Mouse (Mus musculus) heart, embryonic 15.5 days (tissue): ENCODE measurements around the gene Prm3. TPM values are rescaled to one million over a fixed set of nuclear protein-coding genes. Genes with fewer than 3 reads are reported as not detected.
A peak's percentile ranks its signal among the peaks of the same experiment; 100 is the strongest.

Experiments used
- ATAC-seq: fragments of 200-750 bp; cut with Nextera tagmentation; replicated peaks from 2 replicates; pipeline ENCODE4 v1.8.0; 2017; ENCODE audit warnings: low read depth, moderate TSS enrichment; ENCODE audit not compliant: insufficient number of reproducible peaks, insufficient read depth, low FRiP score
- H3K27ac ChIP-seq: fragments of 300-500 bp; sonication (generic); 2 replicates; pipeline ENCODE4 v1.5.1; 2015; ENCODE audit warnings: mild to moderate bottlenecking, inconsistent platforms
- H3K27me3 ChIP-seq: fragments of 300-500 bp; sonication (generic); 2 replicates; pipeline ENCODE4 v1.6.1; 2015; ENCODE audit warnings: inconsistent platforms
- H3K36me3 ChIP-seq: fragments of 300-500 bp; sonication (generic); 2 replicates; pipeline ENCODE4 v1.6.1; 2015; ENCODE audit warnings: mild to moderate bottlenecking, inconsistent platforms
- H3K4me1 ChIP-seq: fragments of 300-500 bp; sonication (generic); replicated peaks from 2 replicates; pipeline ENCODE4 v1.6.1; 2015; ENCODE audit warnings: inconsistent platforms
- H3K4me2 ChIP-seq: fragments of 300-500 bp; sonication (generic); 2 replicates; pipeline ENCODE4 v1.6.1; 2015; ENCODE audit warnings: inconsistent platforms, mild to moderate bottlenecking, moderate library complexity
- H3K4me3 ChIP-seq: fragments of 300-500 bp; sonication (generic); 2 replicates; pipeline ENCODE4 v1.5.1; 2015; ENCODE audit warnings: mild to moderate bottlenecking, inconsistent platforms
- H3K9ac ChIP-seq: fragments of 300-500 bp; sonication (generic); 2 replicates; pipeline ENCODE4 v1.6.1; 2015; ENCODE audit warnings: mild to moderate bottlenecking, inconsistent platforms
- H3K9me3 ChIP-seq: fragments of 300-500 bp; sonication (generic); replicated peaks from 2 replicates; pipeline ENCODE4 v1.6.1; 2016; ENCODE audit warnings: inconsistent platforms
- WGBS: fragments of 180-500 bp; shearing (Covaris S2); methylation state at CpG from one replicate; pipeline ENCODE4 v1.1.7; 2015; ENCODE audit warnings: mixed read lengths; 5-methylcytosine and 5-hydroxymethylcytosine counted together
- polyA plus RNA-seq: library from polyadenylated mRNA; unstranded; fragments of >200 nt; fragmentation: Nextera tagmentation; extraction: Ambion mirVana; gene quantifications from 2 replicates; pipeline ENCODE4 v1.2.1, GENCODE M21; 2015

The Prm3 gene
- polyA plus RNA-seq, 1 experiment from 2014 or later: not detected

GRCm38 (mm10) chr16:10770531-10771325 lies 20.0 kb downstream of the Prm3 start:
- 0 out of 2 replicates have a peak, but pooled peaks have one; percentile 15 for ATAC-seq
- Histone ChIP-seq H3K36me3 (no peaks in the 10 kb centered on the region), H3K9me3 (no peaks in the 10 kb centered on the region), H3K27me3 (0 out of 2 replicates have a peak, but pooled peaks cover 4% of the 10 kb centered on the region), H3K4me3 (no peak overlapping the region), H3K4me2 (no peak overlapping the region), H3K9ac (no peak overlapping the region), H3K27ac (0 out of 2 replicates have a peak overlapping the region, but pooled peaks have one; percentile 20), H3K4me1 (peaks cover 28% of the 10 kb centered on the region)
- 34% methylated on average over 4 of the region's 4 CpGs for WGBS

DNA sequence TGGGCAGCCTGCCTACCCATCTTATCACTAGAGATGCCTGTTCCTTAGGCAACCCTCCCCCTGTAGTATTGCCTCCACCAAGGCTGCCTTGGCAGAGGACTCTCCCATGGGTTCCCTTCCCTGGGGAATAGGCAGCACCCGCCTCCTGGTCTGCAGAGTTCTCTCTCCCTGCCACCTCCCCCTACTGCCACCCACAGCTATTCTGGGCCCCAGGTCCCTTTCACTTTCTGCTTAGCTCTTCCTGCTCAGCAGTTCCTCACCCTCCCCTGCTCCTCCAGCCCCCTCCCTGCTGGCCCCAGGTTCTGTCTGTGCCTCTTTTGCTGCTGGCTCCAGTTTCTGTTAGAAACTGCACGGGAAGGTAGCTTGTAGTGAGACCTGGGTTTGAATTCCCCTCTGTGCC lies 21.1 kb downstream of the Prm3 start:
- peaks cover 26% of the 10 kb centered on the region for H3K4me1 ChIP-seq
- 0 out of 2 replicates have a peak overlapping the region, but pooled peaks have one; percentile 5 for H3K4me2 ChIP-seq
- no peaks in the 10 kb centered on the region for H3K36me3 ChIP-seq
- H3K27ac ChIP-seq: 0 out of 2 replicates have a peak overlapping the region, but pooled peaks have one; percentile 2
- H3K9ac ChIP-seq: peak overlapping the region; percentile 25; the same call in 1 of the 2 replicates
- ATAC-seq: no peak
- WGBS: 40% methylated on average over 2 of the region's 2 CpGs
- no peak overlapping the region for H3K4me3 ChIP-seq
- no peaks in the 10 kb centered on the region for H3K9me3 ChIP-seq
- H3K27me3 ChIP-seq: 0 out of 2 replicates have a peak, but pooled peaks cover 4% of the 10 kb centered on the region

DNA sequence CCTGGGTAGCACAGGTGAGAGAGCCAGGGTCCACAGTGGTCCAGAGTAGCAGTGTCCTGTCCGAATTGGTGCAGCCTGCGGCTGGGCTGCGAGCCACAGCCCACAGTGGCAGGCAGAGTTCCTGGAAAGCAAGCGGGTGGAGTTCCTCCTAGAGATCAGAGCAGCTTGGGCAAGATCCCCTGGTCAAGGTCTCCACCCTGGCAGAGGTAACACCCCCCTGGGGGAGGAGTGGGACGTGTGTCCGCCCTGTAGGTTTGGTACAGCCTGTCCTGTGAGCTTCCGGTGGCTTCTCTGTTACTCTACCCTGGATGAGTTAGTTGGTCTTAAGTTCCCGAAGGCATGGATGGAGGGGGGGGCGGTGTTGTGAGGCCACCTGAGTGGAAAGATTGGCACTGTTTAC lies 21.9 kb downstream of the Prm3 start:
- ATAC-seq: no peak
- Histone ChIP-seq H3K36me3 (no peaks in the 10 kb centered on the region), H3K27ac (no peak overlapping the region), H3K9ac (no peak overlapping the region), H3K4me2 (no peak overlapping the region), H3K4me3 (no peak overlapping the region), H3K27me3 (0 out of 2 replicates have a peak, but pooled peaks cover 6% of the 10 kb centered on the region), H3K4me1 (peaks cover 22% of the 10 kb centered on the region), H3K9me3 (no peaks in the 10 kb centered on the region)
- 54% methylated on average over 9 of the region's 9 CpGs for WGBS

DNA sequence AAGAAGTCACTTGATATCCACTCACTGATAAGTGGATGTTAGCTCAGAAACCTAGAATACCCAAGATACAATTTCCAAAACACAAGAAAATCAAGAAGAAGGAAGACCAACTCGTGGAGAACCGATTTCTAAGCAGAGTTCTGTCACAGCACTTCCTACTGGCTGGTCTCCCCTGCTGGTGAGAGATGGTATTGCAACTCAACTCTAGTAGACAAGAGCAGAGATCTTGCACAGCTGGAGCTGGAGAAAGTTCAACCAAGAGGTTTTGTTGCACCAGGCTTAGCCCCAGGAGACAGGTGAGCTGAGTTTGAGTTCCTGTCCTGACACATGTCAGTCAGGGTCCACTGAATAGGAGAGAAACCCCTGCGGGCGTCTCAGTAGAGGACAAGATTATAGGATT lies 23.6 kb downstream of the Prm3 start:
- WGBS: 46% methylated on average over 4 of the region's 4 CpGs
- H3K4me3 ChIP-seq: no peak overlapping the region
- no peaks in the 10 kb centered on the region for H3K9me3 ChIP-seq
- no peak overlapping the region for H3K4me2 ChIP-seq
- no peak overlapping the region for H3K9ac ChIP-seq
- H3K36me3 ChIP-seq: no peaks in the 10 kb centered on the region
- 0 out of 2 replicates have a peak, but pooled peaks cover 8% of the 10 kb centered on the region for H3K27me3 ChIP-seq
- peaks cover 22% of the 10 kb centered on the region for H3K4me1 ChIP-seq
- ATAC-seq: no peak
- no peak overlapping the region for H3K27ac ChIP-seq

- H3K4me1 ChIP-seq: peaks cover 10% of the 10 kb centered on the region
- H3K27me3 ChIP-seq: 0 out of 2 replicates have a peak, but pooled peaks cover 8% of the 10 kb centered on the region
- H3K4me3 ChIP-seq: no peak overlapping the region
- no peak overlapping the region for H3K4me2 ChIP-seq
- no peaks in the 10 kb centered on the region for H3K36me3 ChIP-seq
- 41% methylated on average over 2 of the region's 2 CpGs for WGBS
- no peaks in the 10 kb centered on the region for H3K9me3 ChIP-seq
- H3K9ac ChIP-seq: no peak overlapping the region
- ATAC-seq: no peak
- H3K27ac ChIP-seq: no peak overlapping the region
Observed at GRCm38 (mm10) chr16:10764323-10764722, 26.4 kb downstream of the Prm3 start.

GRCm38 (mm10) chr16:10763540-10764264 lies 27.0 kb downstream of the Prm3 start:
- Histone ChIP-seq H3K4me1 (peaks cover 8% of the 10 kb centered on the region; the same call in 1 of the 2 replicates), H3K36me3 (no peaks in the 10 kb centered on the region), H3K9ac (no peak overlapping the region), H3K27me3 (0 out of 2 replicates have a peak, but pooled peaks cover 6% of the 10 kb centered on the region), H3K9me3 (no peaks in the 10 kb centered on the region), H3K4me2 (no peak overlapping the region), H3K4me3 (no peak overlapping the region), H3K27ac (no peak overlapping the region)
- ATAC-seq: no peak
- WGBS: 43% methylated on average over 6 of the region's 6 CpGs

DNA sequence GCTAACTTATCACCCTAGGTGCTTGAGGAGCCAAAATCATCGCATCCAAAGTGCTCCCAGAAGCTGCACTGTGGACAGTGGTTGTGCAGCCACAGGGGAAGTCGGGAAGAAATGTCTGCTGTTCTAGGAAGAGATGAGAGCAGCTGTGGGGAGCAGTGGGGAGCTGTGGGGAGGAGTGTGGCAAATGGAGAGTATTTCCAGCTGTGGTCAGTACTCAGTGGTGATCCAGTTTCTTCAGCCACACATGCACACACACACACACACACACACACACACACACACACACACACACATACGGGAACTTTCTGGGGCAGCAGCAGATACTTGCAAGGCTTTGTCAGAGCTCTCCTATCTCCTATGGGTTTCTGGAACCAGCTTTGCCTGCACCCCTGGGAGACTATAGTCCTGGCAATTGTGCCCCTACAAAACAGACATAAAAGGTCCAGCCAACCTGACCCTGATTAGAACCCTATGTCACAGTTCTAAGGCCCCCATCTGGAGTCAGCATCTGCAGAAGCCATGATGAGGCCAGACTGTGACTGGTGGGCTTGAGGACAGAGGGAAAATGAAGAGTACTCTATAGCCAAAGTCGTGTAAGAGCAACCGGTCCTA lies 28.0 kb downstream of the Prm3 start:
- Histone ChIP-seq H3K4me3 (no peak overlapping the region), H3K9me3 (no peaks in the 10 kb centered on the region), H3K4me2 (no peak overlapping the region), H3K4me1 (peaks cover 7% of the 10 kb centered on the region; the same call in 1 of the 2 replicates), H3K9ac (no peak overlapping the region), H3K27ac (no peak overlapping the region), H3K36me3 (no peaks in the 10 kb centered on the region), H3K27me3 (0 out of 2 replicates have a peak, but pooled peaks cover 4% of the 10 kb centered on the region)
- WGBS: 66% methylated on average over 5 of the region's 5 CpGs
- no peak for ATAC-seq

DNA sequence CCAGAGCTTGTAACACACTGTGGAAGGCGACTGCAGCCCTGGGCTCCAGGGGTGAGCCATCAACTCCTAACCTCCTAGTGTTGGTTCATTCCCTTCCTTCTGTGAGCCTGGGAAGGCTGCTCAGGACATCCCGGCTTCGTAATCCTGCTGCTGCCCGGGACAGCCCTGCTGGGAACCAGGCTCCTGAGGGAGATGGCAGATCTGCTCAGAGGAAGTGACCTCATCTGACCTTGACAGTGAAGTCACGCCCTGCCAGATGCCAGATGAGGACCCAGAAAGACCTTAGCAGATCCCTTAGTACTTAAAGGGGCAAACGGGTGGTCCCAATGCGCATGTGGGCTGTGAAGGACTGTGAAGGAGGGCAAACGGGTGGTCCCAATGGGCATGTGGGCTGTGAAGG lies 29.5 kb downstream of the Prm3 start:
- no peak overlapping the region for H3K4me3 ChIP-seq
- H3K4me2 ChIP-seq: no peak overlapping the region
- no peaks in the 10 kb centered on the region for H3K9me3 ChIP-seq
- 64% methylated on average over 8 of the region's 8 CpGs for WGBS
- no peak overlapping the region for H3K9ac ChIP-seq
- H3K4me1 ChIP-seq: peaks cover 7% of the 10 kb centered on the region; the same call in 1 of the 2 replicates
- no peak overlapping the region for H3K27ac ChIP-seq
- H3K27me3 ChIP-seq: 0 out of 2 replicates have a peak, but pooled peaks cover 4% of the 10 kb centered on the region
- no peak for ATAC-seq
- H3K36me3 ChIP-seq: no peaks in the 10 kb centered on the region

GRCm38 (mm10) chr16:10756168-10756567 lies 34.5 kb downstream of the Prm3 start:
- Histone ChIP-seq H3K27me3 (no peaks in the 10 kb centered on the region), H3K36me3 (no peaks in the 10 kb centered on the region), H3K9me3 (no peaks in the 10 kb centered on the region), H3K4me2 (no peak overlapping the region), H3K9ac (no peak overlapping the region), H3K4me1 (peaks cover 4% of the 10 kb centered on the region; the same call in 1 of the 2 replicates), H3K27ac (no peak overlapping the region), H3K4me3 (no peak overlapping the region)
- no peak for ATAC-seq
- 80% methylated on average over 5 of the region's 6 CpGs for WGBS

GRCm38 (mm10) chr16:10754521-10755296 lies 36.0 kb downstream of the Prm3 start:
- no peaks in the 10 kb centered on the region for H3K9me3 ChIP-seq
- H3K4me2 ChIP-seq: no peak overlapping the region
- peaks cover 5% of the 10 kb centered on the region for H3K4me1 ChIP-seq
- 88% methylated on average over 3 of the region's 3 CpGs for WGBS
- no peak overlapping the region for H3K4me3 ChIP-seq
- no peaks in the 10 kb centered on the region for H3K27me3 ChIP-seq
- H3K36me3 ChIP-seq: no peaks in the 10 kb centered on the region
- no peak for ATAC-seq
- H3K27ac ChIP-seq: no peak overlapping the region
- H3K9ac ChIP-seq: no peak overlapping the region
